Mouse (Mus musculus) kidney, adult 2 months (tissue): ENCODE measurements around the gene Irf5.

Experiments used
- CTCF ChIP-seq: fragments of 200-500 bp; conservative IDR thresholded peaks from 2 replicates; pipeline ENCODE4 v1.5.1; 2011; ENCODE audit warnings: low read depth, mild to moderate bottlenecking, control low read depth, low read length, moderate library complexity, mixed read lengths; ENCODE audit not compliant: insufficient read depth, insufficient read length
- POLR2A ChIP-seq: fragments of 200-500 bp; IDR thresholded peaks from one replicate; pipeline ENCODE4 v1.6.1; 2011; ENCODE audit warnings: low read depth, low read length, control low read depth

DNA sequence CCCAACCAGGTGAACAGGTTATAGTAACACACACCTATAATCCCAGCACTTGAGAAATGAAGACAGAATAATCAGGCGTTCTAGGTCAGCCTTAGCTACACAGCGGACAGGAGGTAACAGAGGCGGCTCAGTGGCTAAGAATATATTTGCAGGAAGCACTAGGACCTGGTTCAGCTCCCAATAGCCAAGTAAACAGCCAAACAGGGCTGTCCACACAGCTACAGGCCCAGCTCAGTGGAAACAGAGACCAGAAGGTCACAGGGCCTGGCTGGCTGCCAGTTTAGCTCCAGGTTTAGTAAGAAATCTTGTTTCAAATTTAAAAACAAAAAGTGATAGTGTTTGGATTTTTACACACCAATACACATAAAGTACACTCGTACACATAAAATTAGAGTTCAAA, 32.3 kb upstream of the Irf5 start:
- TF ChIP-seq POLR2A (no peak), CTCF (no peak)
